Mouse (Mus musculus): Measurements from ENCODE around the gene Antxr1. TPM values are rescaled to one million over a fixed set of nuclear protein-coding genes. Genes with fewer than 3 reads are reported as not detected.

Gene Antxr1
- polyA plus RNA-seq, 1 experiment from 2014 or later: 5.6 TPM

DNA sequence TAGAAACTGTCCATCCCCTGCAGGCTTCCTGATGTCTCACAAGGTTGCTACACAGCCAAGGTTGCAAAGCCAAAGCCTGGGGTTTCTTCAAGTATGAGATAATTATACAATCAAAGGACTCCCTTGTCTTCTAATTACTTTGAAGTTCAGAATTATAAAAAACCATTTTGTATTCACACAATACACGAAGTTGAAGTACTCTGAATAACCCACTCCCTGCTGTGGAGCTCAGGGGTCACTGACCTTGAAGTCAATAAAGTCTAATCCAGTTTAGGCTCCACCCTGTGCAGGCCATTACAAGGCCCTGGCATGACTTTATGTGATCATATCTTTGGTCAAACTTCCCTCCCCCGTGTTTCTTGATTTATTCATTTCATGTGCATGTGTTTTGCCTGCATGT is 73.0 kb downstream of the Antxr1 start:
- H3K9me3 ChIP-seq: no peaks in the 10 kb centered on the region
- H3K4me3 ChIP-seq: no peak overlapping the region
- 34% methylated on average over 2 of the region's 2 CpGs for WGBS
- H3K27ac ChIP-seq (replicated peaks): no peak overlapping the region
- ATAC-seq (ENCODE audit: low FRiP score, low read depth): no peak
- H3K4me2 ChIP-seq (replicated peaks): no peak overlapping the region
- no peaks in the 10 kb centered on the region for H3K36me3 ChIP-seq
- no peaks in the 10 kb centered on the region for H3K27me3 ChIP-seq
- no peaks in the 10 kb centered on the region for H3K4me1 ChIP-seq
- H3K9ac ChIP-seq (replicated peaks): no peak overlapping the region

DNA sequence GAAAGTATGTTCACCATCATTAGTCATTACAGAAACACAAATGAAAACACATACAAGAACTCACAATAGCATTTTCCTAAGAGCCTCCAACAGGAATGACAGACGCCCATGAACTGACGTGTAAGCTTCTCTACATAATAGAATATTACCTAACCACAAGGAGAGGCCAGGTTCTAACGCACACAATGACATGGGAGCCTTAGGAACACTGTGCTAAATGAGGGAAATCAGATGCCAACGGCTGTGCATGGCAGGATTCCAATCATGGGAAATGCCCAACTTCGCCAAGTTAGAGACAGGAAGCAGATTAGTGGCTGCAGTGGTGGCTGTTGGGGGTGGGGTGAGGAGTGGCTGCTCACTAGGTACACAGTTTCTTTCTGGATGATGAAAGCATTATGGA is 76.6 kb downstream of the Antxr1 start:
- Histone ChIP-seq H3K27me3 (no peaks in the 10 kb centered on the region), H3K4me1 (no peaks in the 10 kb centered on the region), H3K9me3 (no peaks in the 10 kb centered on the region), H3K36me3 (no peaks in the 10 kb centered on the region), H3K4me2 (replicated peaks) (no peak overlapping the region), H3K4me3 (no peak overlapping the region), H3K27ac (replicated peaks) (no peak overlapping the region), H3K9ac (replicated peaks) (no peak overlapping the region)
- no peak for ATAC-seq (ENCODE audit: low FRiP score, low read depth)
- WGBS: 75% methylated on average over 5 of the region's 5 CpGs

DNA sequence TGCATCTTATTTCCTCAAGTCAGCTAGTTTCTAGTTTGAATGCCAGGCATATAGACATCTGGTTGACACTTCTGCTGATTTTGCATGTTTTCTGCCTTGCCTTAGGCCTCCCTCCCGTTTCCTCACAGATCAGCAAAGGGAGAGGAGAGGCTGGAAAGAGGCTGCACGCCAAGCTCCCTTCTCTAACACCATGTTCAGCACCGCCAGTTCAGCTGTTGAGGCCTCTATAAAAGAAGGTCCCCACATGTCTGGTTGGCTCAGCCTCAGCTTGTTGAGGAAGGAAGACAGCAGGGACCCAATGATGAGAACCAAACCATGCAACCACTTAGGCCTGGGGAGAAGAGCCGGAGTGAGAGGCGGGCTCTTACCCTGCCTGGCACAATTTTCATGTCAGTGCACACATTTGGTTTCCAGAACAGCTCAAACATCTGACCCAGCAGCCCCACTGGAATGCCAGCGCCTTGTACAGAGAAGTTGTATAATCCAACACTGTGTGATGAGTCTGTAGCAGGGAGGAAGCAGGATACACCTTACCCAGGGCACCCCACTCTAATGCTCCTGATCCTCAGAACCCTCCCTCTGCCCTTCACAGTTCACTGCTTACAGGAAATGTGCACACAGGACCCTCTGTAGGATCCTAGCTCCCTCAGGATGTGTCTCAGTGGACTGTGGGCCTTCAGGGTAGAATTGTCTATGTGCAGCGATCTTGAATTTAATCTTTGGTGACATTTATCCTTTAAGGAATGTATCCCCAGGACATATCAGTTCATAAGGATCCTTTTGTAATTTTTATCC is 77.4 kb downstream of the Antxr1 start:
- Histone ChIP-seq H3K9ac (replicated peaks) (no peak overlapping the region), H3K4me3 (no peak overlapping the region), H3K4me2 (replicated peaks) (no peak overlapping the region), H3K27ac (replicated peaks) (no peak overlapping the region), H3K9me3 (no peaks in the 10 kb centered on the region), H3K27me3 (no peaks in the 10 kb centered on the region), H3K36me3 (no peaks in the 10 kb centered on the region), H3K4me1 (no peaks in the 10 kb centered on the region)
- 81% methylated on average over 7 of the region's 7 CpGs for WGBS
- no peak for ATAC-seq (ENCODE audit: low FRiP score, low read depth)

DNA sequence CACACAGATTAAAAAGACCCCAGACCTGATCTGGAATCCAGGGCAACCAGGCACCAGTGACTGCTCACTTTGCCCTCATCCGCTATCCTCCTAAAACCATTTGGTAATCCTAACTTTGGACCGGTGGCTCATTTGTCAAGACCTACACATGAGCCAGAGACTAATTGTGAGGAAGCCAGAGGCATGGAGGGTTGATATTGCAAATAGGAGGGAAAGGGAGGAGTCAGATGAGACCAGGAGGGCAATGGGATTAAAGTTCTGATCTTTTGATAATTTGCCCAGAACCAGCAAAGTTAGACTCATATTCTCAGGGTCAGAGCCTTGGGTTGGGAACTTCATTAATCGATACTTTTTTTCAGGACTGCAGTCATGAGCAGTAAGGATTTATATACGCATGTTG is 78.2 kb downstream of the Antxr1 start:
- Histone ChIP-seq H3K27me3 (no peaks in the 10 kb centered on the region), H3K36me3 (no peaks in the 10 kb centered on the region), H3K4me2 (replicated peaks) (no peak overlapping the region), H3K9ac (replicated peaks) (no peak overlapping the region), H3K4me1 (no peaks in the 10 kb centered on the region), H3K9me3 (no peaks in the 10 kb centered on the region), H3K27ac (replicated peaks) (no peak overlapping the region), H3K4me3 (no peak overlapping the region)
- no peak for ATAC-seq (ENCODE audit: low FRiP score, low read depth)
- WGBS: 95% methylated on average over 4 of the region's 4 CpGs

DNA sequence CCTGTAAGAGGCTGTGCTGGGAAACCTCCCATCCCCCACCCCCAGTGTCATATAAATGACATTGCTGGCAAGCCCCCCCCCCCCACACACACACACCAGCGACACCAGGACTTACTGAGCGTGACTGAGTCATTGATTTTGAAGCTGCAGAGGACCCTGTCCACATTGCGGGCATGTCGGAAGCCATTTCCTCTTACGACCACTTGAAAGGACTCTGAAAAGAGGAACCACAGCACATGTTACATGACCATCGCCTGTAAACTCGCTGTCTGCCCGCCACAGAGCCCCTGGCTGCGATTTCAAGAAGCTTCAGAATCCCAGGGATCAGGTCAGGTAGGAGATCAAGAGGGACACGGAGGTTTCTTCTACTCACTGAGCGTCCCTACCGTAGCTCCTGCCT is 80.0 kb downstream of the Antxr1 start:
- H3K4me3 ChIP-seq: no peak overlapping the region
- no peaks in the 10 kb centered on the region for H3K27me3 ChIP-seq
- no peak overlapping the region for H3K4me2 ChIP-seq (replicated peaks)
- no peak for ATAC-seq (ENCODE audit: low FRiP score, low read depth)
- no peaks in the 10 kb centered on the region for H3K4me1 ChIP-seq
- no peak overlapping the region for H3K9ac ChIP-seq (replicated peaks)
- H3K9me3 ChIP-seq: no peaks in the 10 kb centered on the region
- H3K27ac ChIP-seq (replicated peaks): no peak overlapping the region
- no peaks in the 10 kb centered on the region for H3K36me3 ChIP-seq
- WGBS: 88% methylated on average over 12 of the region's 12 CpGs

DNA sequence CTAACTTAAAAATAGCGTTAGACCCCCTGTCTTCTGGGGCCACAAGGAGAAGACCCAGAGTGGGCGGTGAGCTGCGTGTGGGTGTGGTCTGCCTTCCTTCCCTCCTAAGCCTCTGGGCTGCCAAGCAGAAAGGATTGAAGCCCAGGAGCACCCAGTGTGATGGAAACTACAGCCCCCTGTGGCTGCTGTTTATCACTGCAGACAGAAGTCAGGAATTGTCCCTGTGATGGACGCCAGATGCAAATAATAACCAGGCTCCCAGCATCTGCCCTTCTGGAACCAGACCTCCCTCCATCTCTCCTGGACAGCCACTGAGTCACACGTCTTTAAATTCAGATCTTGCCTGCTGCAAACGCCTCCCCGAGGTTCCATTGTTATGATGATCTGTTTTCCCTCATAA is 80.9 kb downstream of the Antxr1 start:
- H3K9ac ChIP-seq (replicated peaks): no peak overlapping the region
- no peak overlapping the region for H3K27ac ChIP-seq (replicated peaks)
- WGBS: 19% methylated on average over 7 of the region's 7 CpGs
- H3K36me3 ChIP-seq: no peaks in the 10 kb centered on the region
- H3K9me3 ChIP-seq: no peaks in the 10 kb centered on the region
- H3K27me3 ChIP-seq: no peaks in the 10 kb centered on the region
- ATAC-seq (ENCODE audit: low FRiP score, low read depth): no peak
- no peaks in the 10 kb centered on the region for H3K4me1 ChIP-seq
- H3K4me2 ChIP-seq (replicated peaks): no peak overlapping the region
- H3K4me3 ChIP-seq: no peak overlapping the region

DNA sequence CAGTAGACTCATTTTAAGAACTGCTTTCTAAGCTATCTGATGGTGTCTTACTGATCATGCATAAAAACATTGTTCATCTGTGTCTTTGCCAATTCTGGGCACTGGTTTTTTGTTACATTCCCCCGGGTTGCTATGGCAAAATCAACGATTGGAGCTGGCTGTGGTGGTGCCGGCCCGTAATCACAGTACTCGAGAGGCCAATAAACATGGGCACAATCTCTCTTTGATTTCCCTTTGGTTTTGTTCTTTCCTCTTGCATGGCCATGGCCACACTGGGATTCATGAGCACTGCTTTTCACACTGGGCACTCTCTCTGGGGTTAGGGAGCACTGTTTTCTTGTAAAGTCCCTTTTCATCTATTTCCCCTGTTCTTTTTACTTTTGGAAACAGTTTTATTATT is 83.9 kb downstream of the Antxr1 start:
- no peak for ATAC-seq (ENCODE audit: low FRiP score, low read depth)
- H3K4me3 ChIP-seq: no peak overlapping the region
- WGBS: 41% methylated on average over 5 of the region's 5 CpGs

DNA sequence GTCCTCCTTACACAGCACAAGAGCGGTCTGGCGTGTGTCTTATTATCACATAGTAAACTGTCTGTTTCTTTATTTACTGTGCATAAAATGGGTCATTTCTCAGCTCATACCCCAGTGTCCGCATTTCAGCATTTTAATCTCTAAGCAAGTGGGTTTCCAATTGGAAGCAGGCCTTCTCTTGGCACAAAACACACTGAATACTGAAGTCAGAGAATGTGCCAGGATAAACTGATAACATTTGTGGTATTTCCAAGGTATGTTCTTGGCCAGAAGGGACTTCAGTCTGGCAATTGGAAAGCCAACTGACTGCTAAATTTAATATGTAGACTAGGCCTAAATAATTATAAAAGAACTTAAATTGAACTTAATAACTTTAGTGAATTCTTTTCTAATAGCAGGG is 84.9 kb downstream of the Antxr1 start:
- Histone ChIP-seq H3K4me1 (no peaks in the 10 kb centered on the region), H3K9ac (replicated peaks) (no peak overlapping the region), H3K4me2 (replicated peaks) (no peak overlapping the region), H3K9me3 (no peaks in the 10 kb centered on the region), H3K36me3 (no peaks in the 10 kb centered on the region), H3K4me3 (no peak overlapping the region), H3K27me3 (no peaks in the 10 kb centered on the region), H3K27ac (replicated peaks) (no peak overlapping the region)
- no peak for ATAC-seq (ENCODE audit: low FRiP score, low read depth)
- 90% methylated on average over 3 of the region's 3 CpGs for WGBS

More for the DNA sequence above, 83.9 kb downstream of the Antxr1 start:
- Histone ChIP-seq H3K27ac (replicated peaks) (no peak overlapping the region), H3K36me3 (no peaks in the 10 kb centered on the region), H3K4me1 (no peaks in the 10 kb centered on the region), H3K9me3 (no peaks in the 10 kb centered on the region), H3K4me2 (replicated peaks) (no peak overlapping the region), H3K9ac (replicated peaks) (no peak overlapping the region), H3K27me3 (no peaks in the 10 kb centered on the region)

DNA sequence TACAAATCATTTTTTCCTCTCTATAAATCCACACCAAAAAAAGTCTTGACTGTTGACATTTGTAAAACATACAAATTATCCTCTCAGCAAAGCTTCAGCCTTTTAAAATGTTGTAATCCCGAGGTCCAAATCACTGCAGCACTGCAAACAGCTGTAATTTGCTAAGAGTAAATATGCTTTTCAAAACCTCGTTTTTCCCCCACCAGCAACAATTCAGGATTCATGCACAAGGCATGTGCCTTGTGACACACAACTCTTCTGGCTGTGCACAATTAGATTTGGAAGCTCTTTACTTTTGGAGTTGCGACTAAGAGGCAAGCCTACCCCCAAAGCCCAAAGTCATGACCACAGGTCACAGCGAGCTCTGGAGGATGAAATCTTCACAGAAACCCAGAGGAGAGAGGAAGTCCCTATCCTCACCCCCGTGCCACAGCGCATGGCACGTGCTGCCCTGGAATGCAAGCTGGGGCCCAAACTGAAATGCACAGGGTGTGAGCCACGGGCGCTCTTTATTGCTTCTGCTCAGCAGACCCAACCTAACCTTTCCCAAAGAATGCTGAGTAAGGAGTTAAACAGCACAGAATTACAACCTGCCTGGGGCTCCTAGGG is 87.3 kb downstream of the Antxr1 start:
- WGBS: 89% methylated on average over 9 of the region's 9 CpGs
- no peak overlapping the region for H3K9ac ChIP-seq (replicated peaks)

DNA sequence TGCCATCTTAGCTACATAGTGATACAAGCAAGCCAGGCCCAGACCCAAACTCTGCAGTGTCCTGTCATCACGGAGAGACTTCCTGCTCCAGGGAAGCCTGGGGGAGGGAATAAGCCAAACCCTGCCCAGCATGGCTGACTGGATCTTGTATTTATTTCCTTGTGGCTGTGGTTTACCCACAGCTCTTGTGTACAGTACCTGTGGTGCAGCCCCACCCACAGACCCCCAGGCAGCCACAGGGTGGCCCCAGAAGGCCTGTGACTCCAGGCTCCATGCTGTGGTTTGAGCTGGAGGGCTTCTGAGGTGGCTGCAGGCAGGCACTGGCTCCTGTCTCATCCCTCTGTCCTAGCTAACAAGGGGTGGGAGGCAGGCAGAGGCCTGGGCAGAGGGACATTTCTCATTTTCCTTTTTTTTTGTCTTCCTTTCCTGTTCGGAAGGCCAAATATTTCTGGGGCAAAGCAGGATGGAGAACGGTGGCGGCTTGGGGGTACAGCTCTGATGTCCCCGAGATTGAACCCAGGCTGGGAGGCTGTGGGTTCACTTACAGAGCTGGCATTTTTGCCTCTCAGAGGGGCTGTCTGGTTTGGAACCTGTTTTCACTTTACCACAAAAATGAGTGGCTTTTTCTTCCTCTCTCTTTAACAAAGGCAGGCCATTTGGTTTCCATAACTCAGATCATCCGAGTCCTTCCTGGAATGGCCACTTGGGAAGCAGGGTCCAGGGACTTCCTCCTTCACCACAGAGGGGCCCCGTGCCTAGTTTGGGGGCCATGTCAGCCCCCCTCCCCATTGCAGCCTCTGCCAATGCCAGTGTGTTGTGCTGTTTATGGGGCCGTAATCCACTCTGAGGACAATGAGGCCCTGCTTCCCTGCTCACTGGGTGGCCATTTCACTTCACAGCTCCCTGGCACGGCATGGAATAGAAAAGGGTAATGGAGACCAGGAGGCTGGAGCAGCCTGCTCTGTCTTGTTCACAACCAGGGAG is 91.2 kb downstream of the Antxr1 start:
- Histone ChIP-seq H3K4me2 (replicated peaks) (no peak overlapping the region), H3K27ac (replicated peaks) (no peak overlapping the region), H3K9me3 (no peaks in the 10 kb centered on the region), H3K4me1 (peaks cover 4% of the 10 kb centered on the region), H3K9ac (replicated peaks) (no peak overlapping the region), H3K4me3 (no peak overlapping the region), H3K36me3 (0 out of 2 replicates have a peak, but pooled peaks cover 15% of the 10 kb centered on the region), H3K27me3 (no peaks in the 10 kb centered on the region)
- 56% methylated on average over 9 of the region's 9 CpGs for WGBS
- ATAC-seq (ENCODE audit: low FRiP score, low read depth): no peak

More for the DNA sequence above, 87.3 kb downstream of the Antxr1 start:
- H3K4me3 ChIP-seq: no peak overlapping the region
- H3K4me1 ChIP-seq: peaks cover 4% of the 10 kb centered on the region
- H3K27ac ChIP-seq (replicated peaks): no peak overlapping the region
- H3K9me3 ChIP-seq: no peaks in the 10 kb centered on the region
- H3K4me2 ChIP-seq (replicated peaks): no peak overlapping the region
- no peak for ATAC-seq (ENCODE audit: low FRiP score, low read depth)
- no peaks in the 10 kb centered on the region for H3K36me3 ChIP-seq
- H3K27me3 ChIP-seq: no peaks in the 10 kb centered on the region

DNA sequence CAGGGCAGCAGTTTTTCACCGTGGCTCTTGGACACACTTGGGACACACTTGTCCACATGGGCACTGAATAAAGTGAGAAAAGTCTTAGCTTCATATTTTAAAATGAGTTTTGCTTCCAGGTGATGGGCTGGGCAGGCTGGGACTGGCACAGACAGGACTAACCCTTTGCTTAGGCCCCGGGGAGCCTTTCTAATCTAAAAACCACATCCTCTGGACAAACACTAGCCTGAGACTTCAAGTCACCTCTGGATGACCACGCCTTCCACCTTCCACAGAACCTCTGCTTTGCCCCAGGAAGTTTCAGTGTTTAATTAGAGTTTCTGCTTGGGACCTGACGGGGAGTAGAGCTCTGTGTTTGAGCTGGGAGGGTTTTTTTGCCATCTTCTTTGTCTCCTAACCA is 98.4 kb downstream of the Antxr1 start:
- WGBS: 76% methylated on average over 4 of the region's 4 CpGs
- H3K9ac ChIP-seq (replicated peaks): no peak overlapping the region
- H3K4me2 ChIP-seq (replicated peaks): no peak overlapping the region
- no peak overlapping the region for H3K4me3 ChIP-seq
- H3K27me3 ChIP-seq: no peaks in the 10 kb centered on the region
- no peaks in the 10 kb centered on the region for H3K9me3 ChIP-seq
- no peaks in the 10 kb centered on the region for H3K4me1 ChIP-seq
- no peak overlapping the region for H3K27ac ChIP-seq (replicated peaks)
- no peak for ATAC-seq (ENCODE audit: low FRiP score, low read depth)
- H3K36me3 ChIP-seq: peaks cover 22% of the 10 kb centered on the region; the same call in 1 of the 2 replicates

DNA sequence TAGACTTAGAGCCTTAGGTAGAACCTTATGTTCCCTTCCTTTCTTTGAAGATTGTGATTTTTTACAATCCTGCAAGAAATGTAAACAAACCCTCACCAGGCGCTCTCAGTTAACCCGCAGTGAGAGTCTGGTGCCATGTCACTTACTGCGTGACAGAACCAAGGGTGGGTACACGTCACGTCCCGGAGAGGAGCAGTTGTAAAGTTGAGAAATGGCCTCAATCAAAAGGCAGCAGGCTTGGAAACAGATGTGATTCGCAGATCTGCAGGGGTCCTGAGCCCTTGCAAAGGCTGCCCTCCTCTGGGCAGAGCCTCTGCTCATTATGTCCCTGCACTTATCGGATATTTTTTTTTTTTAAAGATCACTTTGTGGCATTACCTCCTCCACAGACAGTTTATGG is 99.6 kb downstream of the Antxr1 start:
- H3K9me3 ChIP-seq: no peaks in the 10 kb centered on the region
- WGBS: 67% methylated on average over 8 of the region's 8 CpGs
- no peaks in the 10 kb centered on the region for H3K27me3 ChIP-seq
- no peaks in the 10 kb centered on the region for H3K4me1 ChIP-seq
- ATAC-seq (ENCODE audit: low FRiP score, low read depth): no peak
- no peak overlapping the region for H3K27ac ChIP-seq (replicated peaks)
- H3K4me3 ChIP-seq: no peak overlapping the region
- no peak overlapping the region for H3K9ac ChIP-seq (replicated peaks)
- H3K36me3 ChIP-seq: peaks cover 22% of the 10 kb centered on the region; the same call in 1 of the 2 replicates
- H3K4me2 ChIP-seq (replicated peaks): no peak overlapping the region
